Comparison of ENCODE assay signal across 16 mouse cellular contexts in genomic region chr7:132790447-132791219, GRCm38 (mm10). TPM values are rescaled to one million over a fixed set of nuclear protein-coding genes. Genes with fewer than 3 reads are reported as not detected.
DNase-seq lines count a peak whose midpoint lies in the region; ATAC-seq and TF ChIP-seq lines count a peak whose summit lies in the region.
"Had no signal": no experiment of that assay in that cellular context is flagged by ENCODE, and none has a peak within 500 bp of the region (broad histone marks: within the 10 kb centered on the region; RNA-seq: fewer than 3 reads in every experiment).

No protein-coding gene starts in this region.

- no peak overlapping the region for H3K4me2 ChIP-seq in intestine, embryonic 15.5 days (replicated peaks)
- H3K4me2 ChIP-seq: lung, embryonic 15.5 days had no signal

- no peak for TF ChIP-seq CTCF in cerebellum, adult 2 months (IDR thresholded peaks at IDR 0.05; ENCODE audit: borderline replicate concordance, insufficient read depth, low read depth, low read length)
- no peak for TF ChIP-seq CTCF in layer of hippocampus, adult 2 months (conservative IDR thresholded peaks at IDR 0.05)
- TF ChIP-seq CTCF in E14TG2a.4 (conservative IDR thresholded peaks at IDR 0.05; ENCODE audit: low read length) = no peak

- no peaks in the 10 kb centered on the region for H3K9me3 ChIP-seq in E14TG2a.4 (ENCODE audit: low read length)
- no peaks in the 10 kb centered on the region for H3K9me3 ChIP-seq in intestine, embryonic 15.5 days
- no peaks in the 10 kb centered on the region for H3K9me3 ChIP-seq in heart, embryonic 10.5 days
- H3K9me3 ChIP-seq: lung, embryonic 15.5 days had no signal

- H3K4me3 ChIP-seq in cerebellum, adult 2 months (replicated peaks; ENCODE audit: insufficient read depth, low read depth, low read length) = no peak overlapping the region
- no peak overlapping the region for H3K4me3 ChIP-seq in layer of hippocampus, adult 2 months
- peak overlapping the region; percentile 20; the same call in 1 of the 2 replicates for H3K4me3 ChIP-seq in E14TG2a.4 (replicated peaks; ENCODE audit: low read length)
- no peak overlapping the region for H3K4me3 ChIP-seq in intestine, embryonic 15.5 days (replicated peaks)
- H3K4me3 ChIP-seq in heart, embryonic 10.5 days = no peak overlapping the region
- H3K4me3 ChIP-seq: lung, embryonic 15.5 days had no signal

- H3K36me3 ChIP-seq in E14TG2a.4 (ENCODE audit: insufficient read depth, low read length) = no peaks in the 10 kb centered on the region; the same call in 1 of the 2 replicates
- H3K36me3 ChIP-seq in intestine, embryonic 15.5 days = no peaks in the 10 kb centered on the region
- H3K36me3 ChIP-seq in heart, embryonic 10.5 days = no peaks in the 10 kb centered on the region
- H3K36me3 ChIP-seq: lung, embryonic 15.5 days had no signal

- H3K27me3 ChIP-seq in cerebellum, adult 2 months (ENCODE audit: control insufficient read depth, insufficient read depth, low read length) = no peaks in the 10 kb centered on the region
- peaks cover 6% of the 10 kb centered on the region; the same call in 1 of the 2 replicates for H3K27me3 ChIP-seq in E14TG2a.4 (ENCODE audit: insufficient read depth, low read length)
- H3K27me3 ChIP-seq in intestine, embryonic 15.5 days (replicated peaks) = no peaks in the 10 kb centered on the region
- no peaks in the 10 kb centered on the region for H3K27me3 ChIP-seq in heart, embryonic 10.5 days (ENCODE audit: insufficient read depth, poor library complexity, severe bottlenecking)
- H3K27me3 ChIP-seq: CH12.LX; lung, embryonic 15.5 days had no signal

- TF ChIP-seq POLR2A in cerebellum, adult 2 months (IDR thresholded peaks at IDR 0.05; ENCODE audit: borderline replicate concordance, insufficient read depth, low read length) = no peak

- peak overlapping the region; percentile 15 for H3K27ac ChIP-seq in cerebellum, adult 2 months (ENCODE audit: insufficient read depth, low read length)
- H3K27ac ChIP-seq in layer of hippocampus, adult 2 months = peak overlapping the region; percentile 59
- H3K27ac ChIP-seq in intestine, embryonic 15.5 days = no peak overlapping the region
- no peak overlapping the region for H3K27ac ChIP-seq in heart, embryonic 10.5 days
- H3K27ac ChIP-seq: lung, embryonic 15.5 days had no signal

- peaks cover 75% of the 10 kb centered on the region for H3K4me1 ChIP-seq in cerebellum, adult 2 months (ENCODE audit: control insufficient read depth, insufficient read depth, low read length)
- peaks cover 33% of the 10 kb centered on the region for H3K4me1 ChIP-seq in E14TG2a.4 (replicated peaks; ENCODE audit: low read depth, low read length)
- H3K4me1 ChIP-seq in intestine, embryonic 15.5 days (replicated peaks) = peaks cover 55% of the 10 kb centered on the region
- H3K4me1 ChIP-seq in heart, embryonic 10.5 days = peaks cover 53% of the 10 kb centered on the region

- WGBS in cerebellum, adult 2 months = 48% methylated on average over 14 of the region's 14 CpGs
- 76% methylated on average over 14 of the region's 14 CpGs for WGBS in intestine, embryonic 15.5 days
- 88% methylated on average over 14 of the region's 14 CpGs for WGBS in heart, embryonic 10.5 days

- no peak for DNase-seq in cerebellum, adult 2 months
- DNase-seq in cerebellum, adult 18-20 months = no peak
- DNase-seq in layer of hippocampus, adult 2 months (ENCODE audit: low spot score in 2 of 2) = no peak
- DNase-seq in layer of hippocampus, postnatal 36 days = no peak
- DNase-seq in heart, embryonic 10.5 days (ENCODE audit: low spot score) = no peak
- DNase-seq: adrenal gland, adult 2 months; cerebellum, postnatal 36 days; heart, adult 18-20 months; kidney, postnatal 14 days; midbrain, embryonic 14.5 days; thymus, postnatal 36 days had no signal

- no peak overlapping the region for H3K9ac ChIP-seq in intestine, embryonic 15.5 days
- H3K9ac ChIP-seq: lung, embryonic 15.5 days had no signal

- peak; percentile 51 for ATAC-seq in intestine, embryonic 15.5 days
- ATAC-seq in monocyte, adult 5-6 weeks (replicated peaks; ENCODE audit: insufficient number of reproducible peaks, low FRiP score, low TSS enrichment, poor library complexity, severe bottlenecking) = no peak

RNA-seq across cellular contexts. Expression of gene Fam53b, which starts 23.1 kb away (rescaled TPM):
- polyA plus RNA-seq in cerebellum, adult 2 months (2012; rRNA removed) = 37.3 and 37.8 TPM in 2 replicates
- total RNA-seq in layer of hippocampus, adult 2 months (2021) = 10 to 100 TPM; 42.3 to 54.8 TPM
- 10 to 100 TPM; 46.4 to 53.3 TPM for total RNA-seq in layer of hippocampus, postnatal 36 days (2021)
- 17.9 and 19.1 TPM in 2 replicates for polyA plus RNA-seq in intestine, embryonic 15.5 days (2015; fragmentation: Nextera tagmentation; extraction: Ambion mirVana)
- total RNA-seq in monocyte, adult 5-6 weeks (2017) = 15.8 to 51.1 TPM (median 20.4 TPM) in 3 replicates
- 17.7 and 18.4 TPM in 2 replicates for polyA plus RNA-seq in heart, embryonic 10.5 days (2016; fragmentation: Nextera tagmentation; extraction: Ambion mirVana)

Comparison
In these comparisons a context has a peak if more than half of its experiments do, and no peak if none do; other contexts are left out.
1. H3K27ac ChIP-seq: peak in cerebellum, adult 2 months (single experiment) and layer of hippocampus, adult 2 months (single experiment); none in intestine, embryonic 15.5 days (single experiment) and heart, embryonic 10.5 days (single experiment).